Mouse (Mus musculus): ENCODE measurements around the gene Tln2. TPM values are rescaled to one million over a fixed set of nuclear protein-coding genes. Genes with fewer than 3 reads are reported as not detected.

Tln2 gene
- polyA plus RNA-seq, 1 experiment = 14.0 TPM

- no peaks in the 10 kb centered on the region for H3K36me3 ChIP-seq (ENCODE audit: control insufficient read depth, insufficient read depth)
- H3K79me3 ChIP-seq (ENCODE audit: low read depth) = no peaks in the 10 kb centered on the region
- H3ac ChIP-seq (ENCODE audit: control insufficient read depth, insufficient read length, low read depth) = no peak overlapping the region
- H3K4me3 ChIP-seq (ENCODE audit: insufficient read depth, poor library complexity, severe bottlenecking) = no peak overlapping the region
- H3K79me2 ChIP-seq (ENCODE audit: control insufficient read depth, insufficient read depth) = no peaks in the 10 kb centered on the region
- no peaks in the 10 kb centered on the region for H3K27me3 ChIP-seq (ENCODE audit: control insufficient read depth, insufficient read depth, insufficient read length)
- TF ChIP-seq CTCF (IDR thresholded peaks at IDR 0.05; ENCODE audit: control insufficient read depth, insufficient read depth, insufficient read length) (no peak), MYOG (IDR thresholded peaks at IDR 0.05; ENCODE audit: control insufficient read depth, extremely low read depth, insufficient read length) (no peak), MYOD1 (IDR thresholded peaks at IDR 0.05; ENCODE audit: control insufficient read depth, insufficient read length, low read depth) (no peak), MAX (IDR thresholded peaks at IDR 0.05) (no peak), FOSL1 (IDR thresholded peaks at IDR 0.05; ENCODE audit: insufficient read depth, low read length, poor library complexity, severe bottlenecking) (no peak), CEBPB (IDR thresholded peaks at IDR 0.05; ENCODE audit: low read depth) (no peak), USF1 (IDR thresholded peaks at IDR 0.05; ENCODE audit: low read depth) (no peak)
These were observed 283.1 kb downstream of the Tln2 start for GRCm38 (mm10) chr9:67276446-67276845.

GRCm38 (mm10) chr9:67274296-67274695, 285.2 kb downstream of the Tln2 start:
- Histone ChIP-seq H3K27me3 (ENCODE audit: control insufficient read depth, insufficient read depth, insufficient read length) (no peaks in the 10 kb centered on the region), H3K79me2 (ENCODE audit: control insufficient read depth, insufficient read depth) (no peaks in the 10 kb centered on the region), H3ac (ENCODE audit: control insufficient read depth, insufficient read length, low read depth) (no peak overlapping the region), H3K4me3 (ENCODE audit: insufficient read depth, poor library complexity, severe bottlenecking) (no peak overlapping the region), H3K79me3 (ENCODE audit: low read depth) (no peaks in the 10 kb centered on the region), H3K36me3 (ENCODE audit: control insufficient read depth, insufficient read depth) (no peaks in the 10 kb centered on the region)
- TF ChIP-seq CEBPB (IDR thresholded peaks at IDR 0.05; ENCODE audit: low read depth) (no peak), MYOD1 (IDR thresholded peaks at IDR 0.05; ENCODE audit: control insufficient read depth, insufficient read length, low read depth) (no peak), CTCF (IDR thresholded peaks at IDR 0.05; ENCODE audit: control insufficient read depth, insufficient read depth, insufficient read length) (peak; percentile 28), USF1 (IDR thresholded peaks at IDR 0.05; ENCODE audit: low read depth) (no peak), FOSL1 (IDR thresholded peaks at IDR 0.05; ENCODE audit: insufficient read depth, low read length, poor library complexity, severe bottlenecking) (no peak), MAX (IDR thresholded peaks at IDR 0.05) (no peak), MYOG (IDR thresholded peaks at IDR 0.05; ENCODE audit: control insufficient read depth, extremely low read depth, insufficient read length) (no peak)

DNA sequence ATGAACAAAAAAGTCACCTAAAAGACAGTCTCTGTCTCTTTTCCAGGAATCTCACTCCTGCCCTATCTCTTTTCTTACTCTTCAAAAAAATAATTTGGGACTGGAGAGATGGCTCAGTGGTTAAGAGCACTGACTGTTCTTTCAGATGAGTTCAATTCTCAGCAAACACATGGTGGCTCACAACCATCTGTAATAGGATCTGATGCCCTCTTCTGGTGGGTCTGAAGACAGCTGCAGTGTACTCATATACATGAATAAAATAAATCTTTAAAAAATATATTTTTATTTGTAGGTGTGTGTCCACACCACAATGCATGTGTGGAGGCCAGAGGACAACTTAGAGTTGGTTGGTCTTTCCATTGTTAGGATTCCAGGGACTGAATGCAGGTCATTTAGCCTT, 286.1 kb downstream of the Tln2 start:
- H3K27me3 ChIP-seq (ENCODE audit: control insufficient read depth, insufficient read depth, insufficient read length) = no peaks in the 10 kb centered on the region
- TF ChIP-seq USF1 (IDR thresholded peaks at IDR 0.05; ENCODE audit: low read depth) (no peak), MYOG (IDR thresholded peaks at IDR 0.05; ENCODE audit: control insufficient read depth, extremely low read depth, insufficient read length) (no peak), CEBPB (IDR thresholded peaks at IDR 0.05; ENCODE audit: low read depth) (no peak), CTCF (IDR thresholded peaks at IDR 0.05; ENCODE audit: control insufficient read depth, insufficient read depth, insufficient read length) (no peak)
- H3K4me3 ChIP-seq (ENCODE audit: insufficient read depth, poor library complexity, severe bottlenecking) = no peak overlapping the region
- H3K36me3 ChIP-seq (ENCODE audit: control insufficient read depth, insufficient read depth) = no peaks in the 10 kb centered on the region
- no peaks in the 10 kb centered on the region for H3K79me3 ChIP-seq (ENCODE audit: low read depth)
- no peak overlapping the region for H3ac ChIP-seq (ENCODE audit: control insufficient read depth, insufficient read length, low read depth)
- H3K79me2 ChIP-seq (ENCODE audit: control insufficient read depth, insufficient read depth) = no peaks in the 10 kb centered on the region

GRCm38 (mm10) chr9:67270734-67271133, 288.8 kb downstream of the Tln2 start:
- H3ac ChIP-seq (ENCODE audit: control insufficient read depth, insufficient read length, low read depth) = no peak overlapping the region
- TF ChIP-seq MAX (IDR thresholded peaks at IDR 0.05) = no peak
- TF ChIP-seq FOSL1 (IDR thresholded peaks at IDR 0.05; ENCODE audit: insufficient read depth, low read length, poor library complexity, severe bottlenecking) = no peak
- no peak for TF ChIP-seq CTCF (IDR thresholded peaks at IDR 0.05; ENCODE audit: control insufficient read depth, insufficient read depth, insufficient read length)
- no peak for TF ChIP-seq USF1 (IDR thresholded peaks at IDR 0.05; ENCODE audit: low read depth)
- no peak for TF ChIP-seq MYOD1 (IDR thresholded peaks at IDR 0.05; ENCODE audit: control insufficient read depth, insufficient read length, low read depth)
- TF ChIP-seq MYOG (IDR thresholded peaks at IDR 0.05; ENCODE audit: control insufficient read depth, extremely low read depth, insufficient read length) = no peak
- no peak for TF ChIP-seq CEBPB (IDR thresholded peaks at IDR 0.05; ENCODE audit: low read depth)

GRCm38 (mm10) chr9:67270061-67270595, 289.4 kb downstream of the Tln2 start:
- no peak overlapping the region for H3ac ChIP-seq (ENCODE audit: control insufficient read depth, insufficient read length, low read depth)
- H3K27me3 ChIP-seq (ENCODE audit: control insufficient read depth, insufficient read depth, insufficient read length) = no peaks in the 10 kb centered on the region
- no peaks in the 10 kb centered on the region for H3K79me2 ChIP-seq (ENCODE audit: control insufficient read depth, insufficient read depth)
- no peak for TF ChIP-seq FOSL1 (IDR thresholded peaks at IDR 0.05; ENCODE audit: insufficient read depth, low read length, poor library complexity, severe bottlenecking)
- TF ChIP-seq CEBPB (IDR thresholded peaks at IDR 0.05; ENCODE audit: low read depth) = no peak
- TF ChIP-seq MAX (IDR thresholded peaks at IDR 0.05) = no peak
- no peak for TF ChIP-seq USF1 (IDR thresholded peaks at IDR 0.05; ENCODE audit: low read depth)
- no peak for TF ChIP-seq MYOD1 (IDR thresholded peaks at IDR 0.05; ENCODE audit: control insufficient read depth, insufficient read length, low read depth)
- TF ChIP-seq CTCF (IDR thresholded peaks at IDR 0.05; ENCODE audit: control insufficient read depth, insufficient read depth, insufficient read length) = no peak
- no peak for TF ChIP-seq MYOG (IDR thresholded peaks at IDR 0.05; ENCODE audit: control insufficient read depth, extremely low read depth, insufficient read length)
- H3K4me3 ChIP-seq (ENCODE audit: insufficient read depth, poor library complexity, severe bottlenecking) = no peak overlapping the region
- H3K36me3 ChIP-seq (ENCODE audit: control insufficient read depth, insufficient read depth) = no peaks in the 10 kb centered on the region
- no peaks in the 10 kb centered on the region for H3K79me3 ChIP-seq (ENCODE audit: low read depth)

More at GRCm38 (mm10) chr9:67270734-67271133, 288.8 kb downstream of the Tln2 start:
- no peaks in the 10 kb centered on the region for H3K79me2 ChIP-seq (ENCODE audit: control insufficient read depth, insufficient read depth)
- H3K36me3 ChIP-seq (ENCODE audit: control insufficient read depth, insufficient read depth) = no peaks in the 10 kb centered on the region
- H3K79me3 ChIP-seq (ENCODE audit: low read depth) = no peaks in the 10 kb centered on the region
- H3K27me3 ChIP-seq (ENCODE audit: control insufficient read depth, insufficient read depth, insufficient read length) = no peaks in the 10 kb centered on the region
- no peak overlapping the region for H3K4me3 ChIP-seq (ENCODE audit: insufficient read depth, poor library complexity, severe bottlenecking)

Measured in C2C12 (cell line).